Mouse (Mus musculus) WW6 (cell line): ENCODE data around the gene Tsga13.

ENCODE experiments used
- DNase-seq: peaks from one replicate; pipeline ENCODE4 v3.0.0-alpha.2; 2013; ENCODE audit warnings: low read depth, low spot score

Gene Tsga13

DNA sequence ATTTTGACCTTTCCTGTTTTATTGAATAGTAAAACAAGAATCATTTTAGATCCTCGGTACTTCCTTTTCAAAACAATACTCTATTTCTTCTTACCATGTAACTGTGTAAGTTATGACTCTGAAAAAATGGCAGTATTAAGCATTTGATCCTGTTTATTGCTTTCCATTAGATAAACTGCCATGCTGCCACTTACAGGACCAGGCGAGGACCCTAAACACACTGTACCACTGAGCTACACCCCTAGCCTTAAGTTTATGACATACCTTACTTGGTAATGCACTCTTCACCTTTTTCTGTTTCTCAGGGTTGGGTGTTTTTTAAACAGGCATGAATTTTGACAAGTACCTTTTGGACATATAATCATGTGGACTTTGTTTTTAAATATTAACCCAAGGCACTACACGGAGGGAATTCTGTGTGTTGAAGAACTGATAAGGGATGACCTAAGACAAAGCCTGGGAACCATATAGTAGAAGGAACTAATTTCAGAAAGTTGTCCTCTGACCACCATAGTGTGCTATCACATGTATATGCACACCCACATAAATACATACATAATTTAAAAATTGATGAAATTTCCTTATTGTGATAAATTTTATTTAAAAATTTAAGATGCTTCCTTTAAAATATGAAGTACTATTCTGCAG, 50.2 kb downstream of the Tsga13 start:
- DNase-seq, result no peak

DNA sequence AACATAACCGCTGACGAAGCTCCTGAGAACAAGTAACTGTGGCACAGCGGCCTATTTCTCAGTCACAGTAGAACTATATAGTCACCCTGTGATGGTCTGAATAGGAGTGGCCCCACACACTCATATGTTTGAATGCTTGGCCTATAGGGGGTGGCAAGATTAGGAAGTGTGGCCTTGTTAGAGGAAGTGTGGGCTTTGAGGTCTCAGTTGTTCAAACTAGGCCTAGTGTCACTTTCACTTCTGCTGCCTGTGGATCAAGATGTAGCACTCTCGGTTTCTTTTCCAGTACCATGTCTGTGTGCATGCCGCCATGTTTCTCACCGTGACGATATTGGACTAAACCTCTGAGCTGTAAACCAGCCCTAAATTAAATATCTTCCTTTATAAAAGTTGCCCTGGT, 59.4 kb downstream of the Tsga13 start:
- DNase-seq, result no peak

DNA sequence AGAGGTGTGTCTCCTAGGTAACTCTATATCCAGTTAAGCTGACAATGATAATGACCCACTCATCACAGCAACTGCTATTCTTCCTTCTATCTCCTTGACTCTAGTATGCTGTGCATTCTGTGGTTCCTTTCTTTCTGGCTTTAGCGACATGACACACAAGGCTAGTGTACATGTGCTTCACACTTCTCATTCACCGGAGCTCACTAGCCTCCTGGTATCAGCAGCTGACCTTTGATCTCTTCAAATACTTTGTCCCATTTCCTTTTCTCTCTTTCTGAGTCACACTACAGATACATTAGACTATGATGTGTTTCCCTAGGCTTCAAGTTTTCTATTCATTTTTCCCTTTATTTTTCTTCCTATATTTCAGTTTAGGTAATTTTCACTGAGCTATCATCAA, 60.2 kb downstream of the Tsga13 start:
- DNase-seq, result no peak

DNA sequence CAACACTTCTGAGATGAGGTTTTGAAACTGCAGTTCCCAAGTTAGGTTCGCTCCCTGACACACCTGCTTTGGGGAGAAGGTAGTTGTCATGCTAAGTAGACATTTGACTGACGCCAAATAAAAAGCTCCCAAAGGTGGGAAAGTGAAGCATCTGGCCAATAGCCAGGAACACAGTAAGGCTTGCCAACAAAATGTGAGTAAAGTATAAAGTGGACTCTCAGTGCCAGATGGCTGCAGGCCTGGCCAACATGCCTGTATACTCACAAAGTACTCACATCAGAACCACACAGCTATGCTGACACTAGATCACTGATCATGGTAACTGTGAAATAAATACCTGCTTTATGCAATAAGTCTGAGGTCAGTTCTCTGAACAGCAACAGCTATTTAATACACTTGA, 65.6 kb downstream of the Tsga13 start:
- DNase-seq, result no peak
